Mouse (Mus musculus) layer of hippocampus, adult 18-20 months (tissue): ENCODE data around the gene Slc22a14. TPM values are rescaled to one million over a fixed set of nuclear protein-coding genes. Genes with fewer than 3 reads are reported as not detected.

Experiments used
- DNase-seq, 2 experiments: peaks; one replicate each; pipeline ENCODE4 v3.0.0; 2022; ENCODE audit warnings: low spot score in 2 of 2
- total RNA-seq, 2 experiments: library from RNA; stranded (reverse); gene quantifications; 2 replicates each; pipeline ENCODE4 v1.2.3; 2021

Gene Slc22a14
- total RNA-seq, 2 experiments from 2014 or later: not detected

GRCm38 (mm10) chr9:119146098-119146770, 219.1 kb downstream of the Slc22a14 start:
- no peak for DNase-seq

- no peak for DNase-seq
Measured at GRCm38 (mm10) chr9:119145638-119146037, 219.7 kb downstream of the Slc22a14 start.

GRCm38 (mm10) chr9:119145137-119145536, 220.2 kb downstream of the Slc22a14 start:
- no peak for DNase-seq

GRCm38 (mm10) chr9:119144696-119145095, 220.7 kb downstream of the Slc22a14 start:
- no peak for DNase-seq

GRCm38 (mm10) chr9:119143372-119143771, 222.0 kb downstream of the Slc22a14 start:
- no peak for DNase-seq

GRCm38 (mm10) chr9:119142066-119142465, 223.3 kb downstream of the Slc22a14 start:
- DNase-seq: no peak

- no peak for DNase-seq
Measured at GRCm38 (mm10) chr9:119138836-119139235, 226.5 kb downstream of the Slc22a14 start.

- DNase-seq: peak in 1 of 2 experiments; percentile 10
Measured at GRCm38 (mm10) chr9:119130692-119131091, 234.7 kb downstream of the Slc22a14 start.

- no peak for DNase-seq
Measured at GRCm38 (mm10) chr9:119128436-119129181, 236.7 kb downstream of the Slc22a14 start.

- DNase-seq: no peak
Measured at GRCm38 (mm10) chr9:119122596-119123369, 242.6 kb downstream of the Slc22a14 start.

- no peak for DNase-seq
Measured at GRCm38 (mm10) chr9:119120168-119120560, 245.2 kb downstream of the Slc22a14 start.

Other genes starting within 250 kb of the Slc22a14 start
- gene Acaa1b, start 208.5 kb downstream of the Slc22a14 start, total RNA-seq: 1 to 10 TPM; 1.1 TPM
- gene Gm47289, start 206.4 kb downstream of the Slc22a14 start, total RNA-seq: not detected
- not detected for gene Slc22a13, start 156.5 kb downstream of the Slc22a14 start, total RNA-seq
- 10 to 100 TPM; 30.2 to 31.7 TPM for gene Oxsr1, start 43.1 kb downstream of the Slc22a14 start, total RNA-seq
- 10 to 100 TPM; 70.3 to 74.7 TPM for gene Acaa1a, start 25.9 kb downstream of the Slc22a14 start, total RNA-seq
- 1 to 10 TPM; 5.9 to 6.7 TPM for gene Myd88, start 24.1 kb downstream of the Slc22a14 start, total RNA-seq
- 1 to 10 TPM; 4.8 to 5.9 TPM for gene Xylb, start 8.2 kb downstream of the Slc22a14 start, total RNA-seq
- 10 to 100 TPM; 11.3 to 13.5 TPM for gene Acvr2b, start 36.6 kb upstream of the Slc22a14 start, total RNA-seq
- 10 to 100 TPM; 20.2 to 21.4 TPM for gene Exog, start 79.4 kb upstream of the Slc22a14 start, total RNA-seq
- 1 to 10 TPM in 1 of 2 experiments, under 1 TPM in 1; 0.96 to 1.5 TPM for gene Scn5a, start 213.5 kb upstream of the Slc22a14 start, total RNA-seq